Mouse (Mus musculus) left cerebral cortex, adult 8-10 months (tissue): ENCODE results near the gene Hk1. TPM values are rescaled to one million over a fixed set of nuclear protein-coding genes. Genes with fewer than 3 reads are reported as not detected.
"Not testable (repeated sequence)": the region's sequence is repeated elsewhere in the genome, so short reads cannot be mapped to it uniquely, and the experiment has no call there.

Experiments
- DNase-seq, 2 experiments: peaks; one replicate each; pipeline ENCODE4 v3.0.0; 2022; ENCODE audit warnings: low spot score in 2 of 2
- total RNA-seq, 4 experiments: library from RNA; stranded (reverse); gene quantifications; 2 replicates each; pipeline ENCODE4 v1.2.4; 2022

Hk1 gene
- total RNA-seq, 4 experiments from 2014 or later, result 308 to 326 (median 318) TPM

- DNase-seq, result no peak
Measured at GRCm38 (mm10) chr10:62341956-62342355, 37.8 kb downstream of the Hk1 start.

- no peak for DNase-seq
Measured at GRCm38 (mm10) chr10:62340991-62341390, 38.7 kb downstream of the Hk1 start.

DNA sequence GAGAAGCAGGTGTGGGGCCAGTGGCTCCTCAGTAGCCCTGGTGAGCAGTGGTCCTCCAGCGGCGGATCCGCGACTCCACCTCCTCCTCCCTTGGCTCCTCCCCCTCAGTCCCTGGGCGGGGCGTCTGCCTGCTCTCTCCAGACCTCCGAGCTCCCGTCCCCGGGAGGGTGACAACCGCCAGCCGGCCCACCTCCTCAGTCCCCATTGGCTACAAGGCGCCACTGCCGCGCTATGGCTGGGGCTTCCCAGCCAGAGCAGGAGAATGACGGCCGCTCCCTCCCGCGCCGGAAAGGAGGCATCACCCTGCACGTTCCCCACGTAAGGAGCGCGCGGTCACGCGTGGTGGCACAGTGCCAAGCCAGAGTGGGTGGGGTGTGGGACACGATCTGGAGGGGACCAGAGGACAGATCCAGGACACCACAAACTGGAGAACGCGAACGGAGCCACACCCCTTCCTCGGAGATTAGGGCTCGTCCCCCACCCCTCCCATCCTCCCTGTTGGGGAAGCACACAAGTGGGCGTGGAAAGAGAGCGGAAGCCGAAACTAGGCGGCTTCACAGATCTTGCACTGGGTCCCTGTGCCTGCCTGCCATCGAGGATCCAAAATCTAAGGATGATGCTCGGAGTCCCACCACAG lies 39.5 kb downstream of the Hk1 start:
- DNase-seq, result peak; percentile 98

- DNase-seq, result peak; percentile 44 to 80
Measured at GRCm38 (mm10) chr10:62339211-62340094, 40.3 kb downstream of the Hk1 start.

GRCm38 (mm10) chr10:62338626-62339025 lies 41.1 kb downstream of the Hk1 start:
- no peak for DNase-seq

DNA sequence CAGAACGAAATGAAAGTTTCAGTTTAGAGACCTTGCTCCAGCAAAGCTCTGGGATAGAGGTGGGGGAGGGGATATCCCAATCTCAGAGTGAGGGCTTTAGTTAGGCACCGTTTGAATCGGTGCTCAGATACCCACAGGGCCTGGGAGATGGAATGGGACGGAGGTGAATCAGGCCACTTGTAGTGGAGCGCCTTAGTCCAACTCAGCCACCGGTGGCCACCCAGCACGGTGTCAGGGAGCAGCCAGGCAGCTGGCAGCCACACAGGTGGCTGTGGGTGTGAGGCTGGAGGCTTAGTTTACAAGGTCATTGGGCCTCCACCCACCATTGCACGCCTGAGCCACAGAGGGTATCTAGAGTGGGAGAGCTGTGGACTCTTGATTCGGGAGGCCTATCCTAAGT lies 41.5 kb downstream of the Hk1 start:
- DNase-seq, result no peak

DNA sequence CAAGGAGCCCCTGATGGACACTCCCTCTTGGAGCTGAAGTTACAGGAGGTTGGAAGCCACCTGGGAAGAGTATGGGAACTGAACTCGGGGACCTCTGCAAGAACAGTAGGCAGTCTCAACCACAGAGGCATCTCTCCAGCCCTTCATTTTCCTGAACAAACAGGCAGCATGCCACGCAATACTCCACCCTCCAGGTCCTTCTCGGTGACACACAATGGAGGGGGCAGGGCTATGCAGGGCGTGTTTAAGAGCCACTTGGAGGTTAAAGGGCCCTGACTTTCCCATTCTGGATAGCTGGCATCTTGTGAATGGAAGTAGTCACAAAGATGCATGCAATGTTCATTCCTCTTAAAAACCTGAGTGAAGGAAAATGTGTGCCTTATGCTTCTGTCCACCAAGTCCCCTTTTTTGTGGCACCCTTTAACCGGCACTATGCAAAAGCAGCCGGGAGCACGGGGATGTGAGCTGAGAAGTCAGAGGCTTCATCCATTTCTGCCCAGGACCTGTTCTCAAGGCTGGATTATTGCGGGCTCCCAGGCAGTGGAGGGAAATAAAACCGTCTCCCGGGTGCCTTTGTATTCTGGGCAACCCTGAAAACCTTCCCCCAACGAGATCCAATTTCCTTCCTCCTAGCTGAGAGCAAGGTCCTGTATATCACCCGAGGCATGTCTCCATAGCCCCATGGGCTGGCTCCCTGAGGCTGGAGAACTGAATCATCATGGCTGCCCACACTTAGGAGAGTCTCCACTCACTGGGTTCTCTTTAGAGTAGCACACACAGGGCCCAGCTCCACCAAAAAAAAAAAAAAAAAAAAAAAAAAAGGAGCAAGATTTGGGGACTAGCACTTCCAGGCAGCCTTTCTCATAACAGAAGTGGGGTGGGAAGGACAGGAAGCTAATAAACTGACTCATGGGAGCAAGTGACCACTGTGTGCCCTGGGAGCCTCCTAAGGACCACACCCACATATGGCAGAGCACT lies 42.8 kb downstream of the Hk1 start:
- DNase-seq, result no peak

DNA sequence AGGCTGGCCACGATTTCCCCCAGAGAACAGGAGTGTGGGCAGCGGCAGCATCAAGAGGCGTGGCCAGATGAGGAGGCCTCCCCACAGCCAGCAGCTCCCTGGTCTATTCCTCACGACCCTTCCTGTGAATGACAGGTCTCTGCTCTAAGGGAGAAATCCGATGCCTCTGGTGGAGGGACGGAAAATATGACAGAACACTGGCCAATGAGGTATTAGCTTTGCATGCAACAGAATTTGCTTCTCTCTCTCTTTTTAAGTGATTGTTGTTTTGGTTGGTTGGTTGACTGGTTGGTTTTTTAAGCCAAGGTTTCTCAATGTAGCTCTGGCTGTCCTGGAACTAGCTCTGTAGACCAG lies 44.3 kb downstream of the Hk1 start:
- no peak for DNase-seq

- DNase-seq, result no peak
Measured at GRCm38 (mm10) chr10:62334686-62335422, 44.9 kb downstream of the Hk1 start.

DNA sequence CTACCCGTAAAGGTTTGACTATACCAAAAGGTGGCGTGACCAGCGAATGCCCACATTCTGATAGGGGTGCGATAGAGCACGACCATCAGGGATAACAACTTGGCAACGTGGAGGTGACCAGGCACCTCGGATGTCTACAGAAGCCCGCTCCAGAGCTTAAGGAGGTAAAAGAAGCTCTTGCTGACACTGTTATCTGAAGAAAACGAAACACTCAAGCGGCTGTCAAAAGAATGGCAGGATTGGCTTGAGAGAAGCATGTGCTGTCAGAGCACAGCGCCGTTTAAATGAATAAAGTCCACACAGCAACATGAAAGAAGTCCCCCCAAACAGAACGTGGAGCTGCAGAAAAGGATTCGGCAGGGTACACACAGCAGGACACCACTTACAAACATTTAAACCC lies 46.4 kb downstream of the Hk1 start:
- DNase-seq, result no peak

DNA sequence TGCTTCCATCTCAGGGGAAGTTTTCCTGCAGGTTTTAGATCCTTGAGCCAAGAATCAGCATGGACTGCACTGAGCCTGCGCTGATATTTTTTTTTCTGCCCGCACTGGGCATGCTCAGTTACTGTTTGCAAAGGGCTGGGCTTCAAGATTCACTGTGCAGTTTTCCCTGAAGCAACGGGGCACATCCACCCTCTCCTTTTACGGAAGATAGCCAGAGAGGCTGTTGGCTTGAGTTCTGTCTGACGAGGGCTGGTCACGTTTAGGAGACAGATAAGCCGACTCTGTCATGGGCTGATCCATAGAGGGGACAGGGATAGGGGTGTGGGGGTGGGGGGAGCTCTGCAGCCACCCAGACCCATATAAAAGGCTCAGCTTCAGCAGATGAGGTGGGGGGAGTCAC lies 47.2 kb downstream of the Hk1 start:
- peak in 1 of 2 experiments; percentile 47 for DNase-seq

- no peak for DNase-seq
Measured at GRCm38 (mm10) chr10:62331771-62332170, 47.9 kb downstream of the Hk1 start.

- DNase-seq, result no peak
Measured at GRCm38 (mm10) chr10:62331296-62331695, 48.4 kb downstream of the Hk1 start.

GRCm38 (mm10) chr10:62329846-62330245 lies 49.9 kb downstream of the Hk1 start:
- no peak for DNase-seq

DNA sequence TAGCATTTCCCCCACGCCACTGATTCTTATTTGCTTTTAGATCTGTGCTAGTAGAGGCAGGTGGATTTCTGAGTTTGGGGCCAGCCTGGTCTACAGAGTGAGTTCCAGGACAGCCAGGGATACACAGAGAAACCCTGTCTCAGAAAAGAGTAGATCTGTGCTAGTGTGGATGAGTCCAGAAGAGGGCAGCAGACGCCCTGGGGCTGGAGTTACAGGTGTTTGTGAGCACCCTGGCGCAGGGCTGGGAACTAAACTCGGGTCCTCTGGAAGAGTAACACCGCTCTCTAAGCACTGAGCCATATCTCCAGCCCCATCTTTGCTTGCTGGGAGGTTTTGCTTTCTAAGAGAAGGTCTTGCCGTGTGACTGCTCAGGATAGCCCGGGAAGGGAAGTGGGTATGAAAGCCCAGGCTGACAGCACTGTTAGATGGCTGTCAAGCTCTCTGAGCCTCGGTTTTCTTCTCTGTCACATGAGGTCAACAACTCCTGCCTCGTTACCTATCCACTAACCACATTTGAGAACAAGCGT lies 50.8 kb downstream of the Hk1 start:
- DNase-seq, result no peak

GRCm38 (mm10) chr10:62327572-62328317 lies 52.0 kb downstream of the Hk1 start:
- no peak for DNase-seq

DNA sequence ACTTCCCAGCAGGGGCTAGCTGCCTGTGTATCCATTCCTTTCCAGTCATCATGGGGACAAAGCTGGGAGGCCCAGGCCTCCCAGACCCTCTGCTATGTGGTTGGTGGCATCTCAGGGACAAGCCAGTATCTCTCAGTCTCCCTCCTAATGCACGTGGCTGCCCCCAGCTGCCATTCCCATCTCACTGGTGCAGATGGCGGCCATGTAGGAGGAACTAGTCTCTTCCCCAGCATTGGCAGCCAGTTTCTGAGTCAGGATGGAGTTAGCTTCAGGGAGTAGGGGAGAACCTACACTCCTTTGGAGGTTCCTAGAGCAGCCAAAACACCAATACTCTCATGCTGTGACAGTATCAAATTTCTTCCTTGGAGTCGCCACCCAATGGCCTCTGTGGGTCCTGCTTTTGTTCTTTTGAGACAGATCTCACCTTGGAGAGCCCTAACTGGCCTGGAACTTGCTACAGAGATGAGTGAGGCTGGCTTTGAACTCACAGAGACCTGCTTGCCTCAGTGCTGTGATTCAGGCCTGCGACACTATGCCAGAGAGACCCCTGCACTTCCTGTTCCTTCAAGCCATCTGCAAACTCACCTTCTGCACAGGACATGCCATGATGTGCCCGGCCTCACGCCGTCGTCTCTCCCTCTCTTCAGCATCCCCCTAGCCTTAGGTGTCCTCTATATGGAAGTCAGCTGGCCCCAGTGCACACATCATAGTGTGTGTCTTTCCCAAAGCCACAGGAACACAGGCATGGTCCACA lies 52.7 kb downstream of the Hk1 start:
- no peak for DNase-seq

GRCm38 (mm10) chr10:62326002-62326401 lies 53.7 kb downstream of the Hk1 start:
- DNase-seq, result no peak

- DNase-seq, result not testable (repeated sequence)
Measured at GRCm38 (mm10) chr10:62322821-62323220, 56.9 kb downstream of the Hk1 start.
